Mouse (Mus musculus) ES-E14 (cell line): ENCODE measurements around the gene Taldo1. TPM values are rescaled to one million over a fixed set of nuclear protein-coding genes. Genes with fewer than 3 reads are reported as not detected.
A peak's percentile ranks its signal among the peaks of the same experiment; 100 is the strongest.

Experiments
- DNase-seq: peaks from one replicate; pipeline ENCODE4 v3.0.0-alpha.2; 2013; ENCODE audit warnings: low read depth, low spot score
- H3K27ac ChIP-seq: 2 replicates; pipeline ENCODE4 v1.5.1; 2012; ENCODE audit warnings: low read depth, mild to moderate bottlenecking, low read length, moderate library complexity, mixed read lengths; ENCODE audit not compliant: poor library complexity, insufficient read depth, severe bottlenecking
- H3K36me3 ChIP-seq: 2 replicates; pipeline ENCODE4 v1.6.1; 2012; ENCODE audit warnings: mild to moderate bottlenecking, low read length, moderate library complexity, mixed read lengths; ENCODE audit not compliant: control insufficient read depth, poor library complexity, insufficient read depth, severe bottlenecking
- H3K4me1 ChIP-seq, 2 experiments: fragments of 150-350 bp in 1 of 2; sonication (generic) in 1 of 2; 2 replicates each; pipeline ENCODE4 v1.6.1; 2012; ENCODE audit warnings: low read length in 2 of 2, mild to moderate bottlenecking in 1 of 2, mixed read lengths in 1 of 2; ENCODE audit not compliant: control insufficient read depth in 2 of 2, insufficient read depth in 2 of 2, poor library complexity in 1 of 2
- H3K4me3 ChIP-seq, 2 experiments: fragments of 150-350 bp in 1 of 2; sonication (generic) in 1 of 2; 2 replicates each; pipeline ENCODE4 v1.5.1; 2012; ENCODE audit warnings: low read length in 2 of 2, low read depth in 1 of 2, mild to moderate bottlenecking in 1 of 2, mixed read lengths in 1 of 2; ENCODE audit not compliant: insufficient read depth in 1 of 2, poor library complexity in 1 of 2, severe bottlenecking in 1 of 2
- H3K9ac ChIP-seq: 2 replicates; pipeline ENCODE4 v1.6.1; 2012; ENCODE audit warnings: low read depth, mild to moderate bottlenecking, low read length, mixed read lengths; ENCODE audit not compliant: poor library complexity, insufficient read depth, severe bottlenecking
- H3K9me3 ChIP-seq: fragments of 150-350 bp; sonication (generic); 2 replicates; pipeline ENCODE4 v1.6.1; 2012; ENCODE audit warnings: low read depth, mild to moderate bottlenecking, low read length; ENCODE audit not compliant: control insufficient read depth, insufficient read depth
- CHD2 ChIP-seq: IDR thresholded peaks from 2 replicates; pipeline ENCODE4 v1.6.1; 2014; ENCODE audit warnings: mild to moderate bottlenecking, low read depth, low read length, inconsistent platforms
- HCFC1 ChIP-seq: IDR thresholded peaks from 2 replicates; pipeline ENCODE4 v1.6.1; 2012; ENCODE audit warnings: low read length, inconsistent platforms, borderline replicate concordance; ENCODE audit not compliant: insufficient read depth
- MAFK ChIP-seq: IDR thresholded peaks from 2 replicates; pipeline ENCODE4 v1.6.1; 2014; ENCODE audit warnings: mild to moderate bottlenecking, low read depth, low read length, inconsistent platforms; ENCODE audit not compliant: insufficient read depth
- ZC3H11A ChIP-seq: IDR thresholded peaks from 2 replicates; pipeline ENCODE4 v1.6.1; 2012; ENCODE audit warnings: low read depth, mild to moderate bottlenecking, inconsistent platforms, low read length, borderline replicate concordance
- ZNF384 ChIP-seq: IDR thresholded peaks from 2 replicates; pipeline ENCODE4 v1.6.1; 2012; ENCODE audit warnings: low read depth, low read length, inconsistent platforms
- in situ Hi-C, 2 experiments: fragments of 600-800 bp; cut with MboI; formaldehyde crosslinking; loops; one replicate each; pipeline ENCODE4 v1.15.1; 2025; ENCODE audit warnings: low sequenced_read_pairs in 2 of 2, inconsistent platforms in 1 of 2; ENCODE audit not compliant: unreplicated experiment in 2 of 2
- total RNA-seq: library from RNA; depleted of rRNA; stranded (reverse); fragments of 300-350 nt; gene quantifications from 2 replicates; pipeline ENCODE4 v1.2.3, GENCODE M21; 2012

Taldo1 gene
- total RNA-seq, 1 experiment: 327 TPM

GRCm38 (mm10) chr7:141363106-141363751, 28.8 kb upstream of the Taldo1 start:
- H3K36me3 ChIP-seq: no peaks in the 10 kb centered on the region
- DNase-seq: peak; percentile 73
- no peaks in the 10 kb centered on the region for H3K9me3 ChIP-seq
- H3K4me1 ChIP-seq: peaks cover 0 to 3% of the 10 kb centered on the region in 2 experiments; a peak in 1 of 4 replicates
- no peak overlapping the region for H3K4me3 ChIP-seq
- in situ Hi-C loops: no loop called here
- TF ChIP-seq ZNF384: no peak
- peak; percentile 81; the same call in 1 of the 2 replicates for TF ChIP-seq ZC3H11A
- TF ChIP-seq HCFC1: no peak
- no peak for TF ChIP-seq CHD2
- no peak overlapping the region for H3K27ac ChIP-seq
- no peak overlapping the region for H3K9ac ChIP-seq

GRCm38 (mm10) chr7:141363752-141364125, 28.3 kb upstream of the Taldo1 start:
- peaks cover 0 to 4% of the 10 kb centered on the region in 2 experiments; a peak in 1 of 4 replicates for H3K4me1 ChIP-seq
- H3K4me3 ChIP-seq: no peak overlapping the region
- TF ChIP-seq HCFC1 (no peak), ZC3H11A (no peak), CHD2 (no peak), MAFK (no peak), ZNF384 (no peak)
- in situ Hi-C loops: no loop called here
- H3K9ac ChIP-seq: no peak overlapping the region
- DNase-seq: no peak
- H3K27ac ChIP-seq: no peak overlapping the region
- no peaks in the 10 kb centered on the region for H3K9me3 ChIP-seq
- no peaks in the 10 kb centered on the region for H3K36me3 ChIP-seq

- in situ Hi-C loops: no loop called here
- TF ChIP-seq ZNF384 (no peak), HCFC1 (no peak), MAFK (no peak), ZC3H11A (no peak), CHD2 (no peak)
- H3K9me3 ChIP-seq: no peaks in the 10 kb centered on the region
- H3K27ac ChIP-seq: no peak overlapping the region
- no peak overlapping the region for H3K9ac ChIP-seq
- H3K4me3 ChIP-seq: no peak overlapping the region
- H3K36me3 ChIP-seq: no peaks in the 10 kb centered on the region
- DNase-seq: no peak
- peaks cover 0 to 4% of the 10 kb centered on the region in 2 experiments; a peak in 1 of 4 replicates for H3K4me1 ChIP-seq
Observed at GRCm38 (mm10) chr7:141364349-141365048, 27.5 kb upstream of the Taldo1 start.

- TF ChIP-seq ZC3H11A (no peak), HCFC1 (no peak), MAFK (no peak), ZNF384 (no peak), CHD2 (no peak)
- no peak for DNase-seq
- H3K36me3 ChIP-seq: no peaks in the 10 kb centered on the region
- no peak overlapping the region for H3K27ac ChIP-seq
- H3K9ac ChIP-seq: no peak overlapping the region
- H3K4me3 ChIP-seq: no peak overlapping the region
- no peaks in the 10 kb centered on the region for H3K9me3 ChIP-seq
- peaks cover 0 to 4% of the 10 kb centered on the region in 2 experiments; a peak in 1 of 4 replicates for H3K4me1 ChIP-seq
- in situ Hi-C loops: no loop called here
Observed at GRCm38 (mm10) chr7:141365049-141365445, 27.0 kb upstream of the Taldo1 start.
